Comparison of ENCODE assay signal across 11 mouse cellular contexts in the genomic region with DNA sequence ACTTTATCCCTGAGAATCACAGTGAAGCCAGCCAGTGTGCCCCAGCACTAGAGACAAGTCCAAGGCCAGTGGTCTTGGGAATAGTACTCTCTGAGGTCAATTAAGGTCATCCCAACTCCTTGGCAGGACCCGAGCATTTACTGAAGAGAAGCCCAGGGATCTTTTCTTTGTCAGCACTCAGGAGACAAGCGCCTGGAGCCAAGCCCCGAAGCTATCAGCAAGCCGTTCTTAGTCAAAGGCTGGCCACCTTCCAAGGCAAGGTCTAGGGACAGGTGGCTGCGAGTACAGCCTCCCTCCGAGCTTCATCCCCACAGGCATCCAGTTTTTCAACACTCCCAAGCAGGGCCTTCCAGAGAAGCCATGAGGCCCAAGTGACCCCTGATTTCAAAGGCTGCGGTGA. TPM values are rescaled to one million over a fixed set of nuclear protein-coding genes. Genes with fewer than 3 reads are reported as not detected.
DNase-seq lines count a peak whose midpoint lies in the region; ATAC-seq and TF ChIP-seq lines count a peak whose summit lies in the region.
"Had no signal": no experiment of that assay in that cellular context is flagged by ENCODE, and none has a peak within 500 bp of the region (broad histone marks: within the 10 kb centered on the region; RNA-seq: fewer than 3 reads in every experiment).

No protein-coding gene starts in this region.

- ATAC-seq in intestine, embryonic 15.5 days = no peak
- ATAC-seq: inflammation-experienced regulatory T-cells, adult 6 months had no signal

- H3K36me3 ChIP-seq in heart, embryonic 10.5 days = no peaks in the 10 kb centered on the region
- no peaks in the 10 kb centered on the region for H3K36me3 ChIP-seq in intestine, embryonic 15.5 days
- H3K36me3 ChIP-seq: embryonic facial prominence, embryonic 13.5 days had no signal

- DNase-seq in heart, adult 11 months = peak; percentile 97
- DNase-seq in heart, embryonic 10.5 days (ENCODE audit: low spot score) = no peak
- DNase-seq in brain, embryonic 14.5 days (ENCODE audit: low read depth) = peak; percentile 78
- DNase-seq in gastrocnemius, postnatal 10 days = peak; percentile 65
- DNase-seq in frontal cortex, postnatal 25 days (ENCODE audit: low spot score in 2 of 2) = no peak
- DNase-seq in thymus, adult 18-20 months = no peak
- DNase-seq in thymus, postnatal 14 days = no peak
- DNase-seq: lung, postnatal 10 days had no signal

- no peak for TF ChIP-seq CTCF in brain, embryonic 14.5 days (IDR thresholded peaks at IDR 0.05; ENCODE audit: borderline replicate concordance, extremely low read depth, insufficient read depth, insufficient read length)

- no peak overlapping the region for H3K4me2 ChIP-seq in intestine, embryonic 15.5 days (replicated peaks)
- H3K4me2 ChIP-seq: embryonic facial prominence, embryonic 13.5 days had no signal

- no peak for TF ChIP-seq POLR2A in brain, embryonic 14.5 days (IDR thresholded peaks at IDR 0.05; ENCODE audit: borderline replicate concordance, extremely low read depth, insufficient read depth, insufficient read length, poor library complexity, severe bottlenecking)

- H3K9me3 ChIP-seq in heart, embryonic 10.5 days = no peaks in the 10 kb centered on the region
- no peaks in the 10 kb centered on the region for H3K9me3 ChIP-seq in intestine, embryonic 15.5 days
- H3K9me3 ChIP-seq: embryonic facial prominence, embryonic 13.5 days had no signal

- H3K9ac ChIP-seq in intestine, embryonic 15.5 days = no peak overlapping the region
- H3K9ac ChIP-seq: embryonic facial prominence, embryonic 13.5 days had no signal

- peaks cover 22% of the 10 kb centered on the region for H3K4me1 ChIP-seq in heart, embryonic 10.5 days
- H3K4me1 ChIP-seq in intestine, embryonic 15.5 days (replicated peaks) = peaks cover 14% of the 10 kb centered on the region
- H3K4me1 ChIP-seq: embryonic facial prominence, embryonic 13.5 days had no signal

- H3K4me3 ChIP-seq in heart, embryonic 10.5 days = no peak overlapping the region
- no peak overlapping the region for H3K4me3 ChIP-seq in intestine, embryonic 15.5 days (replicated peaks)
- H3K4me3 ChIP-seq: embryonic facial prominence, embryonic 13.5 days had no signal

- H3K27ac ChIP-seq in heart, embryonic 10.5 days = no peak overlapping the region
- peak overlapping the region; percentile 71 for H3K27ac ChIP-seq in intestine, embryonic 15.5 days
- H3K27ac ChIP-seq: embryonic facial prominence, embryonic 13.5 days had no signal

- H3K27me3 ChIP-seq in heart, embryonic 10.5 days (ENCODE audit: insufficient read depth, poor library complexity, severe bottlenecking) = no peaks in the 10 kb centered on the region; the same call in 1 of the 2 replicates
- H3K27me3 ChIP-seq in intestine, embryonic 15.5 days (replicated peaks) = no peaks in the 10 kb centered on the region

- WGBS in heart, embryonic 10.5 days = 49% methylated on average over 7 of the region's 7 CpGs
- WGBS in intestine, embryonic 15.5 days = 50% methylated on average over 7 of the region's 7 CpGs

RNA-seq across cellular contexts. Expression of gene Rgma, which starts 40.4 kb away (rescaled TPM):
- 3.4 and 6.9 TPM in 2 replicates for polyA plus RNA-seq in heart, embryonic 10.5 days (2016; fragmentation: Nextera tagmentation; extraction: Ambion mirVana)
- polyA plus RNA-seq in brain, embryonic 14.5 days (2012; rRNA removed) = 59.9 and 142 TPM in 2 replicates
- 10 to 100 TPM; 93.3 to 94.9 TPM for total RNA-seq in gastrocnemius, postnatal 10 days (2021)
- polyA plus RNA-seq in intestine, embryonic 15.5 days (2015; fragmentation: Nextera tagmentation; extraction: Ambion mirVana) = 7.4 TPM in 2 replicates
- polyA plus RNA-seq: inflammation-experienced regulatory T-cells, adult 6 months had no signal

Comparison
In these comparisons a context has a peak if more than half of its experiments do, and no peak if none do; other contexts are left out.
1. DNase-seq: peak in heart, adult 11 months (single experiment), brain, embryonic 14.5 days (single experiment) and gastrocnemius, postnatal 10 days (single experiment); none in heart, embryonic 10.5 days (single experiment), frontal cortex, postnatal 25 days (0 of 2), thymus, adult 18-20 months (0 of 2) and thymus, postnatal 14 days (single experiment).